Mouse (Mus musculus): Measurements from ENCODE around the gene Prr7. TPM values are rescaled to one million over a fixed set of nuclear protein-coding genes. Genes with fewer than 3 reads are reported as not detected.

Prr7 gene
- total and polyA plus RNA-seq, 3 experiments: 2.7 to 8.7 TPM; not detected in 1

DNA sequence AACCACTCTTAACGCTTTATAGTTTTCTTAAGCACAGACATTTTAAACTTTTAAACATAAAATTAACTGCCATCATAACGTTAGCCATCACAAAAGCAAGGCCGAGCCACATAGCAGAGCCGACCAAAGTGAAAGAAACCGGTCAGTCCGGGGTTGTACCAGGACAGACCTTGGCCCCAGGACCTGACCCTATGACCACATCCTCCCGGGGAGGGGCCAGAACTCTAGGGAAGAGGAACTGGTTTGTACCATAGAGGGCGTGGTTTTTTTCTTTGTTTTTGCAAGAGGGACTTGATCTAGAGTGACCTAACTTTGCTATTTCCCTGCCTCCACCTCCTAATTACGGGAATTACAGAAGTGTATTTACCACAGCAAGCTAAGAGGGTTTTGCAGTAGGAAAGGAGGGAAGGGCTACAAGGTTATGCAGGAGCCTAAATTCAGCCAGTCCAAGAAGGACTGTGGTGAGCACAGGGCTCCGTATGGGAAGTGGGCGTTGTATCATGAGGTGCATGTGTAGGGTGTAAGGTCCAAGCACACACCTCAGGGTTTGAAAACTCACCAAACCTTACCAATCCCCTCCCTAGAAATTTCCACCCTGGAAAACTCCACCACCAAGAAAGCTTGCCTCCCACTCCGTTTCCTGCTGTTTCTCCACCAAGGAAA is 34.7 kb upstream of the Prr7 start:
- no peaks in the 10 kb centered on the region for H3K9me3 ChIP-seq (replicated peaks; ENCODE audit: insufficient read depth, low read length)
- no peak overlapping the region for H3K9ac ChIP-seq (ENCODE audit: control insufficient read depth, low read depth, low read length, poor library complexity, severe bottlenecking)
- H3K79me2 ChIP-seq (ENCODE audit: control insufficient read depth, insufficient read depth, low read length, poor library complexity): no peaks in the 10 kb centered on the region
- no peak overlapping the region for H3K27ac ChIP-seq (ENCODE audit: control insufficient read depth, low read depth, low read length)
- H3K4me1 ChIP-seq (ENCODE audit: control insufficient read depth in 1 of 2, insufficient read depth in 2 of 2, low read length in 2 of 2): peaks cover 0 to 2% of the 10 kb centered on the region in 2 experiments; a peak in 1 of 4 replicates
- TF ChIP-seq TAL1 (IDR thresholded peaks at IDR 0.05; ENCODE audit: low read length): no peak
- TF ChIP-seq MXI1 (IDR thresholded peaks at IDR 0.05; ENCODE audit: low read depth, low read length): no peak
- TF ChIP-seq CTCF (IDR thresholded peaks at IDR 0.05 in 2 of 3, conservative IDR thresholded peaks at IDR 0.05 in 1 of 3; ENCODE audit: control insufficient read depth in 1 of 3, insufficient read depth in 1 of 3, low read depth in 2 of 3, low read length in 3 of 3, poor library complexity in 1 of 3, severe bottlenecking in 1 of 3): no peak
- no peak for TF ChIP-seq MYC (IDR thresholded peaks at IDR 0.05; ENCODE audit: low read depth, low read length)
- TF ChIP-seq POLR2AphosphoS5 (IDR thresholded peaks at IDR 0.05; ENCODE audit: borderline replicate concordance, low read depth, low read length): no peak
- TF ChIP-seq TBP (IDR thresholded peaks at IDR 0.05; ENCODE audit: low read depth, low read length): no peak
- TF ChIP-seq RAD21 (IDR thresholded peaks at IDR 0.05; ENCODE audit: low read depth, low read length): no peak
- no peak for TF ChIP-seq MAFK (IDR thresholded peaks at IDR 0.05; ENCODE audit: borderline replicate concordance, low read depth, low read length)
- no peak for TF ChIP-seq CHD1 (IDR thresholded peaks at IDR 0.05; ENCODE audit: low read depth, low read length)
- no peak for TF ChIP-seq POLR2AphosphoS2 (IDR thresholded peaks at IDR 0.05; ENCODE audit: low read length)
- TF ChIP-seq HCFC1 (IDR thresholded peaks at IDR 0.05; ENCODE audit: low read depth, low read length): no peak
- TF ChIP-seq TCF12 (IDR thresholded peaks at IDR 0.05; ENCODE audit: low read depth, low read length): no peak
- DNase-seq (ENCODE audit: low read depth, low spot score): no peak
- H3K27me3 ChIP-seq (ENCODE audit: control insufficient read depth in 1 of 2, insufficient read depth in 2 of 2, low read length in 2 of 2): no peaks in the 10 kb centered on the region; a peak in 2 of 4 replicates
- no peak overlapping the region for H3K4me3 ChIP-seq (ENCODE audit: control insufficient read depth in 1 of 2, insufficient read depth in 1 of 2, low read depth in 2 of 2, low read length in 2 of 2)
- peaks cover 0 to 2% of the 10 kb centered on the region in 2 experiments; a peak in 1 of 4 replicates for H3K36me3 ChIP-seq (ENCODE audit: control insufficient read depth in 1 of 2, insufficient read depth in 2 of 2, low read length in 2 of 2)

- H3K9ac ChIP-seq (ENCODE audit: control insufficient read depth, low read depth, low read length, poor library complexity, severe bottlenecking): no peak overlapping the region
- H3K9me3 ChIP-seq (replicated peaks; ENCODE audit: insufficient read depth, low read length): no peaks in the 10 kb centered on the region
- peaks cover 0 to 2% of the 10 kb centered on the region in 2 experiments; a peak in 1 of 4 replicates for H3K36me3 ChIP-seq (ENCODE audit: control insufficient read depth in 1 of 2, insufficient read depth in 2 of 2, low read length in 2 of 2)
- H3K4me3 ChIP-seq (ENCODE audit: control insufficient read depth in 1 of 2, insufficient read depth in 1 of 2, low read depth in 2 of 2, low read length in 2 of 2): no peak overlapping the region
- no peak for TF ChIP-seq GABPA (IDR thresholded peaks at IDR 0.05; ENCODE audit: low read depth, low read length)
- TF ChIP-seq USF2 (IDR thresholded peaks at IDR 0.05; ENCODE audit: borderline replicate concordance in 1 of 2, insufficient read depth in 1 of 2, low read depth in 1 of 2, low read length in 2 of 2): no peak
- TF ChIP-seq TCF12 (IDR thresholded peaks at IDR 0.05; ENCODE audit: low read depth, low read length): no peak
- TF ChIP-seq KAT2A (conservative IDR thresholded peaks at IDR 0.05; ENCODE audit: low read depth, low read length): no peak
- TF ChIP-seq ELF1 (IDR thresholded peaks at IDR 0.05; ENCODE audit: low read depth, low read length): no peak
- TF ChIP-seq MEF2A (IDR thresholded peaks at IDR 0.05; ENCODE audit: extremely low read depth, insufficient replicate concordance, low read depth, low read length, poor library complexity, severe bottlenecking): no peak
- TF ChIP-seq CTCF (IDR thresholded peaks at IDR 0.05 in 2 of 3, conservative IDR thresholded peaks at IDR 0.05 in 1 of 3; ENCODE audit: control insufficient read depth in 1 of 3, insufficient read depth in 1 of 3, low read depth in 2 of 3, low read length in 3 of 3, poor library complexity in 1 of 3, severe bottlenecking in 1 of 3): no peak
- no peak for TF ChIP-seq TAL1 (IDR thresholded peaks at IDR 0.05; ENCODE audit: low read length)
- no peak for TF ChIP-seq MAZ (IDR thresholded peaks at IDR 0.05; ENCODE audit: low read depth, low read length)
- no peak for TF ChIP-seq BHLHE40 (IDR thresholded peaks at IDR 0.05; ENCODE audit: borderline replicate concordance, low read depth, low read length)
- no peak for TF ChIP-seq CHD1 (IDR thresholded peaks at IDR 0.05; ENCODE audit: low read depth, low read length)
- TF ChIP-seq SMC3 (IDR thresholded peaks at IDR 0.05; ENCODE audit: low read depth, low read length): no peak
- no peak for TF ChIP-seq RCOR1 (IDR thresholded peaks at IDR 0.05; ENCODE audit: low read depth, low read length)
- no peak for TF ChIP-seq MAFK (IDR thresholded peaks at IDR 0.05; ENCODE audit: borderline replicate concordance, low read depth, low read length)
- H3K4me1 ChIP-seq (ENCODE audit: control insufficient read depth in 1 of 2, insufficient read depth in 2 of 2, low read length in 2 of 2): peaks cover 0 to 2% of the 10 kb centered on the region in 2 experiments; a peak in 1 of 4 replicates
- H3K27me3 ChIP-seq (ENCODE audit: control insufficient read depth in 1 of 2, insufficient read depth in 2 of 2, low read length in 2 of 2): no peaks in the 10 kb centered on the region; a peak in 2 of 4 replicates
- no peaks in the 10 kb centered on the region for H3K79me2 ChIP-seq (ENCODE audit: control insufficient read depth, insufficient read depth, low read length, poor library complexity)
- no peak for DNase-seq (ENCODE audit: low read depth, low spot score)
- no peak overlapping the region for H3K27ac ChIP-seq (ENCODE audit: control insufficient read depth, low read depth, low read length)
These were observed 33.5 kb upstream of the Prr7 start for GRCm38 (mm10) chr13:55430566-55430965.
